Mouse (Mus musculus) limb, embryonic 10.5 days (tissue): ENCODE data around the gene Lmo1. TPM values are rescaled to one million over a fixed set of nuclear protein-coding genes. Genes with fewer than 3 reads are reported as not detected.

Experiments used
- DNase-seq: peaks from one replicate; pipeline ENCODE4 v3.0.0-alpha.2; 2017; ENCODE audit warnings: low spot score
- H3K27ac ChIP-seq: fragments of 300-500 bp; sonication (generic); 2 replicates; pipeline ENCODE4 v1.5.1; 2016; ENCODE audit warnings: mild to moderate bottlenecking
- H3K27me3 ChIP-seq: fragments of 300-500 bp; sonication (generic); 2 replicates; pipeline ENCODE4 v1.6.1; 2016; ENCODE audit warnings: low read depth, mild to moderate bottlenecking; ENCODE audit not compliant: poor library complexity, severe bottlenecking
- H3K36me3 ChIP-seq: fragments of 300-500 bp; sonication (generic); 2 replicates; pipeline ENCODE4 v1.6.1; 2016; ENCODE audit warnings: mild to moderate bottlenecking, moderate library complexity
- H3K4me1 ChIP-seq: fragments of 300-500 bp; sonication (generic); 2 replicates; pipeline ENCODE4 v1.6.1; 2016
- H3K4me3 ChIP-seq: fragments of 300-500 bp; sonication (generic); 2 replicates; pipeline ENCODE4 v1.5.1; 2016; ENCODE audit warnings: mild to moderate bottlenecking, moderate library complexity
- H3K9me3 ChIP-seq: fragments of 300-500 bp; sonication (generic); replicated peaks from 2 replicates; pipeline ENCODE4 v1.6.1; 2016; ENCODE audit warnings: mild to moderate bottlenecking
- WGBS: fragments of 180-500 bp; shearing (Covaris S2); methylation state at CpG from one replicate; pipeline ENCODE4 v1.1.7; 2016; 5-methylcytosine and 5-hydroxymethylcytosine counted together
- polyA plus RNA-seq: library from polyadenylated mRNA; unstranded; fragments of >200 nt; fragmentation: Nextera tagmentation; extraction: Ambion mirVana; gene quantifications from 2 replicates; pipeline ENCODE4 v1.2.1, GENCODE M21; 2016

Lmo1 gene
- polyA plus RNA-seq, 1 experiment from 2014 or later, result 46.7 TPM

DNA sequence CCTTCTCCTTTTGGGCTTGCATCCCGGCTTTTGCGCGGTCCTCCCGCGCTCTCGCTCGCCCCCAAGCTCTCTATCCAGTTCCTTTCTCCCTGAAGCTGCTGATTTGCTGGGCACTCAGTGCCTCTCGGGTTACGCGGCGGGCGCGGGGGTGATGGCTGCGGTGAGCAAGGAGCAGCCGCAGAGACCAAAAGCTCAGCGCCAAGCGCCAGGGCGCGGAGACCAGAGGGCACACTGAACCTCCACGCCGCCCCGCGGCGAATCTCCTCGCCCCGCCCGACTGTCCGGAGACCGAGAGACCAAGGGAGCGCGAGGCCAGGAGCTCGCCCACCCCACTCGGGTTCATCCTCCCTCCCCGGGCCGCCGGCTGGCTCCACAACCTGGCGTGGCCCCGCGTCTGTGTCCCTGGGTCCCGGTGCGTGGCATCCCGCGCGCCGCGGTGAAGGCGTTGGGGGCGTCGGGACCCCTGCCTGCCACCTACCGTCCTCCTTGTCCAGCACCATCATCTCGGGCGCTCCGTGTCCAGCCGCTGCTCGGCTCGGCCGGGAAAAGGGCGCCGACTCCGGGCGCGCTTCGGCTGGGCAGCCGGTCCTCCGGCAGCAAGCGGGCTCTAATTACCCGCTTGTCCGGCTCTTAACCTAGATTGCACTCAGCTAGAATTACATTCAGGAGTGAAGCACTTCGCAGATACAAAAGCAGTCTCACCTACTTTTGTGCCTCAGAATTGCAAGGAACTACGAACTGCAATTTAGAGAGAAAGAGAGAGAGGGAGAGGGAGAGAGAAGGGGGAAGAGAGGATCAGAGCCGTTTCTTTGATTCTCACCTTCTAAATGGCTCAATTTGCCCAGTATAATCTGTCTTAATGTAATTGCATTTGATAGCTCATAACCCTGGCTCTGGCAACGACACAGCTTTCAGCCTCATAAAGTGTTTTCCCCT, 5.2 kb downstream of the Lmo1 start:
- Histone ChIP-seq H3K4me3 (peak overlapping the region; percentile 70), H3K4me1 (peaks cover 77% of the 10 kb centered on the region), H3K36me3 (peaks cover 8% of the 10 kb centered on the region; the same call in 1 of the 2 replicates), H3K27me3 (peaks cover 61% of the 10 kb centered on the region), H3K27ac (peak overlapping the region; percentile 91), H3K9me3 (no peaks in the 10 kb centered on the region)
- WGBS, result under 1% methylated on average over 72 of the region's 72 CpGs
- DNase-seq, result peak; percentile 86

DNA sequence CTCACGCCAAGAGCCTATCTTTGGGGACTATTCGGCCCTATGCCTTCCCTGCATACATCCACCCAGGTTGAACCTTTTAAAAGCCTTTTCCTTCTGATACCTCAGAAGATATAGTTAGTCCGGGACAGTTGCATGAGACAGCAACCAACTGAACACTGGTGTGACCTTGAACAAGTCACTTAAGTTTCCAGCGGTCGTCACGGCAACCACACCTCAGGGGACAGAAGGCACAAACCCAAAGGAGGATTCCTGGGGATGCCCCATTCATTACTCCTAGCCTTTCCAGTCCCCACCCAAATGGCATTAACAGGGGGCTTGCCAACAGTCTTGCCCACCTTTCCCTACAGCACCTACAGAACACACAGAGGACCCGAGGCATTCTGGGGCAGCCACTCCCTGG, 6.3 kb downstream of the Lmo1 start:
- WGBS, result 92% methylated on average over 7 of the region's 7 CpGs
- peak overlapping the region; percentile 70 for H3K4me3 ChIP-seq
- no peak for DNase-seq
- 0 out of 2 replicates have a peak overlapping the region, but pooled peaks have one; percentile 91 for H3K27ac ChIP-seq
- H3K9me3 ChIP-seq, result no peaks in the 10 kb centered on the region
- peaks cover 52% of the 10 kb centered on the region for H3K27me3 ChIP-seq
- peaks cover 68% of the 10 kb centered on the region for H3K4me1 ChIP-seq
- H3K36me3 ChIP-seq, result peaks cover 14% of the 10 kb centered on the region; the same call in 1 of the 2 replicates

DNA sequence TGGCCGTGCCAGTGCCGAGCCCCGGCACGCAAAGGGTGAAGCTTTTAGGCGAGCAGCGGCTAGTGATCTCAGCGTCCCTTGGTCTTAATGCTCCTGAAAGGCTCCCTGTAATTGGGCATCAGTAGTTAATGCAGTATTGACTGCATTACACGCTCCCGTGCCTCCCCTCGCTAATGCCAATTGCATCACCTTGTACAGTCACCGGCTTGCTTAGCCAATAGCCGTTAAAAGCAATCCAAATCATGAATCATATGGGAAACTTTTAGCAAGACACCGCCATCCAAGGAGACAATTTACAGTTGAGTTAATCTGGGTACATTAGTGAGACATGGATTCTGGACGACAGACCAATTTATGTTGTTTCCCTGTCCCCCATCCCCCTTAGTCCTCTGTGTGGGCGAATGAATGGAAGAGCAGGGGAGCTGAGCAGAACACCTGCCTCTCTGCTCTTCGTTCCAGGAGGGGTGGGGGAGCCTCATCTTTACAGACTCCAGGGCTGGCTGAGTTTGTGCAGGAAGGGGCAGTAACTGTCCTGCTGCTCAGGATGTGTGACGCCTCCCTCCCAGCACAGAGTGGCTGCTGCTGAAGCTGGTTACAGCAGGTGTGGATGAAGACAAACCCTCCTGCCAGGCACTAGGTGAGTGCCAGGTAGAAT, 8.9 kb downstream of the Lmo1 start:
- DNase-seq, result no peak
- H3K4me3 ChIP-seq, result no peak overlapping the region
- WGBS, result 75% methylated on average over 17 of the region's 17 CpGs
- peaks cover 15% of the 10 kb centered on the region; the same call in 1 of the 2 replicates for H3K36me3 ChIP-seq
- no peak overlapping the region for H3K27ac ChIP-seq
- H3K9me3 ChIP-seq, result no peaks in the 10 kb centered on the region
- peaks cover 49% of the 10 kb centered on the region for H3K4me1 ChIP-seq
- H3K27me3 ChIP-seq, result peaks cover 30% of the 10 kb centered on the region

DNA sequence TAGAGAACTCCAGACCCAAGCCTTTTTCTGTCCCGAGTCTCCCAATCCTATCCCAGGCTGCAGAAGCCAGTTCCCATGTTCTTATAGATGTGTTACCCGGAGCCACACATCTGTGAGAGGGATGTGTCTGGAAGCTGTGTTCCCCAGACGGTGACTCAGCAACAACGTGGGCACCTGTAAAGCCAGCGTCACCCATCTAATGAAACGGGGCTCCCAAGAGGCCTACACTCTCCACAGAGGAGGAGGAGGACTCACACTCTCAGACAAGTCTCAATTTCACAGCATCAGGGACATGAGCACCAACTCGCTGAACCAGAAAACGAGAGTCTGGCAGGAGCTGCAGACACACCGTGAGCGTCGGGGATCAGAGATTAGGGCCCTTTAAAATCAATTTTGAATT, 20.7 kb downstream of the Lmo1 start:
- Histone ChIP-seq H3K4me1 (peaks cover 69% of the 10 kb centered on the region), H3K9me3 (no peaks in the 10 kb centered on the region), H3K27ac (peak overlapping the region; percentile 70), H3K36me3 (no peaks in the 10 kb centered on the region), H3K27me3 (no peaks in the 10 kb centered on the region), H3K4me3 (no peak overlapping the region)
- 82% methylated on average over 11 of the region's 11 CpGs for WGBS
- DNase-seq, result no peak

DNA sequence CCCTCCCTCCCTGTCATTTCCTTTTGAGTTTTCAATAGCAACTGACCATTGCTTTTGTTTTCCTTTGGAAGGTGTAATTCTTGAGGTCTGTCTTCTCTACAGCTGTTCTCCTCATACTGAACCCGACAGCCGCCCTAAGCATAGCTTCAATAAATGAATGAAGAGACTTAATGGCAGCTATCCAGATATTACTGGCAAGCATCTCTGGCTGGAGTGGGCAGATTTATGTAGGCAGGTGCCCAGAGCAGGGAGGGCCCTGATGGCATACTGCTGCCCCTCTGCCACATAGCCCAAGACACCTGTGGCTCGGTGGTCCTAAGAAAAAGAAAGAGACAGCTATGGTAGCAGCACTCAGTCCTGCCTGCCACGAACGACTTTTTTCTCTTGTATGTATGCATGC, 21.5 kb downstream of the Lmo1 start:
- H3K27me3 ChIP-seq, result no peaks in the 10 kb centered on the region
- H3K9me3 ChIP-seq, result no peaks in the 10 kb centered on the region
- WGBS, result 87% methylated on average over 5 of the region's 5 CpGs
- H3K4me1 ChIP-seq, result peaks cover 66% of the 10 kb centered on the region
- 0 out of 2 replicates have a peak overlapping the region, but pooled peaks have one; percentile 70 for H3K27ac ChIP-seq
- H3K4me3 ChIP-seq, result no peak overlapping the region
- DNase-seq, result no peak
- no peaks in the 10 kb centered on the region for H3K36me3 ChIP-seq

DNA sequence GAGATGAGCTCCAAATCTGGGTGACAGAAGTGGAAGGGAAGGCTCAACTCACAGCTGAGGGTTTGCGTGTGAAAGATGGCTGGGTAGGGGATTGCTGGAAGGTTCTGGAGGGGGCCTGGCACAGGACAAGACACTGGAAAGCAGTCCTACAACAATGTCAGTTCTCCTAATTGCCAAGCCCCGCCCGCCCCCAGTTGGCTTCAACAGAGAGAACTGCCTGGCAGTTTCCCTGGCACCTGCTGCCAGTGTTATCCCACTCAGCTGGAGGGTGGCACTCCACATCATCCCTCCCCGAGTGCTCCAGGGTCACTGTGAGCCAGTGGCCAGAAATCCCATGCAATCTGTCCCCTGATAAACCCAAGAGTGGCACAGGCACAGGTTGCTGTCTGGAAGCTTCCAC, 23.9 kb downstream of the Lmo1 start:
- no peak overlapping the region for H3K4me3 ChIP-seq
- H3K9me3 ChIP-seq, result no peaks in the 10 kb centered on the region
- no peaks in the 10 kb centered on the region for H3K36me3 ChIP-seq
- H3K27me3 ChIP-seq, result no peaks in the 10 kb centered on the region
- no peak for DNase-seq
- WGBS, result 93% methylated on average over 4 of the region's 4 CpGs
- no peak overlapping the region for H3K27ac ChIP-seq
- H3K4me1 ChIP-seq, result peaks cover 50% of the 10 kb centered on the region

DNA sequence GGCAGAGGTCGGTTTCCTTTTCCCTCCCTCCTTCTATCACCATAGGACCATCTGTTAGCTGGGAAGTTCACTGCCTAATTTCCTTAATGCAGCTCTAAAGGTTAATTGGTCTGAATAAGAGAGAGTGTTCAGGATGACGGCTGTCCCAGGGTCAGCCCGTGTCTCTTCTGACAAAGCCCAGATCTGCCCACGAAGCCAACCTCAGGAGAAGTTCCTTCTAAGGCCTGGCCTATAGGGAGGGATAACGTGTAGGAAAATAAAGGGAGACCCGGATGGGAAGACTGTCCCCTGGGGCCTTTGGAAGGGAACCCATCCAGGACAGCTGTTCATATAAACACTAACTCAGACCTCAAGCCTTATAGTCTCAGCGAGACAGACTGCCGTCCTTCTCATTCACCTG, 29.8 kb downstream of the Lmo1 start:
- H3K27ac ChIP-seq, result no peak overlapping the region
- H3K4me3 ChIP-seq, result no peak overlapping the region
- H3K4me1 ChIP-seq, result peaks cover 42% of the 10 kb centered on the region
- H3K36me3 ChIP-seq, result peaks cover 29% of the 10 kb centered on the region
- 40% methylated on average over 8 of the region's 8 CpGs for WGBS
- peaks cover 14% of the 10 kb centered on the region; the same call in 1 of the 2 replicates for H3K27me3 ChIP-seq
- no peaks in the 10 kb centered on the region for H3K9me3 ChIP-seq
- DNase-seq, result no peak

DNA sequence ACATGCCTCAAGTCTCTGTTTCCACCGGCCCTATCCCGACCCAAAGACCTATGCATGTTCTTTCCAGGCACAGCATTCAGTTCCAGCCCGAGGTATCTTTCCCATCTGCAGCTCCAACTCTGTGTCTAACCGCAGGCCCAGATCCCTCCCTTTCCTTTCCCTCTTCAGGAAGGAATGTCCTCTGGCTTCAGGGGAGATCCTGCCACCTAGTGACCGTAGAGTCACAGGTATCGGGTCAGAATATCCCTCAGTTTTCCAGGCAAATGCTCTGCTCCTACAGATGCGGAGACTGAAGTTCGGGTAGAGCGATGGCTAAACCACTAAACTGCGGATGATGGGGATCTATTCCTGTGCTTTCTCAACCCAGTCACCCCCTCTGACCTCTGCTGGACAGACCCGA, 30.3 kb downstream of the Lmo1 start:
- Histone ChIP-seq H3K27me3 (peaks cover 14% of the 10 kb centered on the region; the same call in 1 of the 2 replicates), H3K4me1 (peaks cover 42% of the 10 kb centered on the region), H3K4me3 (no peak overlapping the region), H3K9me3 (no peaks in the 10 kb centered on the region), H3K36me3 (peaks cover 29% of the 10 kb centered on the region), H3K27ac (no peak overlapping the region)
- no peak for DNase-seq
- WGBS, result 53% methylated on average over 11 of the region's 11 CpGs

DNA sequence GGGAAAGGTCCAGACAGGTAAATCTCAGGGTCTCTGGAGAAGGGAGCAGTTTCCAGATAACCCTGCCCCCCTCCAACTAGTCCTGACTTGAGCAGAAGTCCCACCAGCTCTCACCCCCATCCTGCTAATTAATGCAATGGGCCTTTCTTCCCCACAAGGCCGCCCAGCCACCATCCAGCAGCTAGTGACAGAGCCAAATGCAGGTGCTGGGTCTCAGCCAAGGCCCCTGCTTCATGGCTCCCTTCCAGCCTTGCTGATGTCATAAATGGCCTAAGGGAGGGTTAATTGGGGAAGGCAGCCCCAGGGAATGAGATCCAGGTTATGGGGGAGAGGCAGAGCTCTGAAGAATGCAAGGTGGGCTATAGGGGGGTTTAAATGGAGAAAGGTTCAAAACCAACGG, 32.4 kb downstream of the Lmo1 start:
- peaks cover 44% of the 10 kb centered on the region for H3K36me3 ChIP-seq
- WGBS, result 71% methylated on average over 2 of the region's 2 CpGs
- H3K27me3 ChIP-seq, result peaks cover 14% of the 10 kb centered on the region; the same call in 1 of the 2 replicates
- H3K27ac ChIP-seq, result no peak overlapping the region
- H3K4me3 ChIP-seq, result no peak overlapping the region
- H3K9me3 ChIP-seq, result no peaks in the 10 kb centered on the region
- H3K4me1 ChIP-seq, result peaks cover 42% of the 10 kb centered on the region
- DNase-seq, result no peak

DNA sequence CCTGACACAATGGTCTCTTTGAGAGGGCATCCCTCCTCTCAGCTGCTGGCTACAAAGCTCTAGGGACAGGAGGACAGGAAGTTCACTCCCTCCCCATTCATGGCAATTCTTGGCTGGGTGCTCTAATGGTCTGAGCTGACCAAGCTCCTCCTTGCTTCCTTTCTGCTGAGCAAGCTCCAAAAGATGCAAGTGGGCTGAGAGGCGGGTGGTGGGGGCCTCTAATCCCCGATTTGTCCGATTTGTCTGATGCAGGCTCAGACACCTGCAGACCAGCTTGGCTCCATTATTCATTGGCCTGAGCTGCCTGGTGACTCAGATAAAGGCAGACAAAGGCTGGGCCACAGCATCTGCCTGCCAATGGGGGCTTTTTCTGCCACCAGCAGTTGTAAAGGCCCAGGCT, 33.3 kb downstream of the Lmo1 start:
- H3K9me3 ChIP-seq, result no peaks in the 10 kb centered on the region
- peaks cover 14% of the 10 kb centered on the region; the same call in 1 of the 2 replicates for H3K27me3 ChIP-seq
- no peak for DNase-seq
- H3K4me3 ChIP-seq, result no peak overlapping the region
- H3K36me3 ChIP-seq, result peaks cover 52% of the 10 kb centered on the region
- 79% methylated on average over 3 of the region's 3 CpGs for WGBS
- H3K4me1 ChIP-seq, result peaks cover 41% of the 10 kb centered on the region
- no peak overlapping the region for H3K27ac ChIP-seq

DNA sequence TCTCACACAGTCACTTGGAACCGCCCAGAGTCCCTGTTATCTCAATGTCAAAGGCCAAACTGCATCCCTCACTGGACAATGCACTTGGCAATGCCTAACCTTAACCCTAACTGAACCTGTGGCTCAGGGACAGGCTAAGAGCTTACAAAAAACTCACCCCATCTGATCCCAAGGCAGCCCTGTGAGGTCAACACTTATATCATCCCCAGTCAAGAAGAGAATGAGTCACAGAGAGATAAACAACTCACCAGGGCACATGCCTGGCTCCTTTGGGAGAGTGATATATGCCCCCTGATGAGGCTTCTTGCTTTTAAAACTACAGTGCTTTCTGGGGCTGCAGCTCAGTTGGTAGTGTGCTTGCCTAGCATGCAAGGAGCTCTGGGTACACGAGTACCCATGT, 34.0 kb downstream of the Lmo1 start:
- no peak overlapping the region for H3K4me3 ChIP-seq
- 74% methylated on average over 2 of the region's 2 CpGs for WGBS
- peaks cover 14% of the 10 kb centered on the region; the same call in 1 of the 2 replicates for H3K27me3 ChIP-seq
- H3K27ac ChIP-seq, result no peak overlapping the region
- DNase-seq, result no peak
- peaks cover 58% of the 10 kb centered on the region for H3K36me3 ChIP-seq
- H3K4me1 ChIP-seq, result peaks cover 34% of the 10 kb centered on the region
- no peaks in the 10 kb centered on the region for H3K9me3 ChIP-seq

DNA sequence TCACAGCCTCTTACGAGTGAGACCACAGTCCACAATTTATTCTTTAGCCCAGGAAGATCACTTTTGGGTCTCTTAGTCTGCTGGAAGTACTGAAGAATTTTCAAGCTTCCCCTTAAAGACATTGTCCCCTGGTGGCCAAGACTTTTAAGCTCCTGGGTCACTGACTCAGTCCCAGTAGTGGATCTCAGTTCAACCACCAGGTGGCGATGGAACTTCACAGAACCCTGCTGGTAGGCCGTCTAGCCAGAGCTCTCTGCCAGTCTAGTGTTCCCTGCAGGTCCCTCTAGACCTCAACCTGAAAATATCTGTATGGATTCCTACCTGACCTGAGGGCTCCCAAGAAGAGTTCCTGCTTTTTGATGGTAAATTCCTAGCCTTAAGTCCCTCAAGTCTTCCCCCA, 35.6 kb downstream of the Lmo1 start:
- peaks cover 70% of the 10 kb centered on the region for H3K36me3 ChIP-seq
- no peaks in the 10 kb centered on the region for H3K9me3 ChIP-seq
- no peak overlapping the region for H3K4me3 ChIP-seq
- WGBS, result 8% methylated on average over 3 of the region's 3 CpGs
- DNase-seq, result peak; percentile 90
- no peak overlapping the region for H3K27ac ChIP-seq
- peaks cover 18% of the 10 kb centered on the region for H3K4me1 ChIP-seq
- peaks cover 14% of the 10 kb centered on the region; the same call in 1 of the 2 replicates for H3K27me3 ChIP-seq

DNA sequence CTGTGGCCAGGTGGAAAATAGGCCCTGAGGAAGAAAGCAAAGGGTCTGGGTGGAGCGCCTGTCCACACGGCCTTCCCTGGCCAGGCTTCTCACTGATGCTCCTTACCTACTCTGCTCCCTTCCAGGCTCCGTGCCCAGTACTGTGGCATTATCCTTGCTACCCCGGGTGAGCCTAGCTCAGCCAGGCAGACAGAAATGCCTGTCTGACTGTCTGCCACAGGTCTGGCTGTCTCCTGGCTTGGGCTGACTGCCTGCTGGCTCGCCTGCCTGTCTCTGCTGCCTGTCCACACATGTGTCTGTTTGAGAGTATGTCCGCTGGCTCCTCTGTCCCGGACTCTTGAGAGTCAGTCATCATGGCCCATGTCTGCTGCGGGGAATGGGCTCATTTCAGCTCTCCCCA, 37.6 kb downstream of the Lmo1 start:
- peaks cover under 1% of the 10 kb centered on the region for H3K4me1 ChIP-seq
- H3K9me3 ChIP-seq, result no peaks in the 10 kb centered on the region
- H3K4me3 ChIP-seq, result no peak overlapping the region
- 0 out of 2 replicates have a peak, but pooled peaks cover under 1% of the 10 kb centered on the region for H3K27me3 ChIP-seq
- no peak overlapping the region for H3K27ac ChIP-seq
- 90% methylated on average over 8 of the region's 8 CpGs for WGBS
- peaks cover 60% of the 10 kb centered on the region for H3K36me3 ChIP-seq
- DNase-seq, result no peak
